Mouse (Mus musculus) splenic B cell, adult 2 months (primary cell): Measurements from ENCODE around the gene Olfr1214.
"Not testable (repeated sequence)": the region's sequence is repeated elsewhere in the genome, so short reads cannot be mapped to it uniquely, and the experiment has no call there.

ENCODE experiments used
- DNase-seq: peaks from one replicate; pipeline ENCODE4 v3.0.0-alpha.2; 2011; ENCODE audit warnings: low read depth, low spot score
- H3K27me3 ChIP-seq: 2 replicates; pipeline ENCODE4 v1.6.1; 2012; ENCODE audit warnings: mild to moderate bottlenecking, low read length, moderate library complexity, mixed read lengths; ENCODE audit not compliant: control insufficient read depth, poor library complexity, insufficient read depth, severe bottlenecking
- H3K36me3 ChIP-seq: 2 replicates; pipeline ENCODE4 v1.6.1; 2012; ENCODE audit warnings: mild to moderate bottlenecking, low read length, moderate library complexity, mixed read lengths; ENCODE audit not compliant: control insufficient read depth, poor library complexity, insufficient read depth, severe bottlenecking

The Olfr1214 gene

GRCm38 (mm10) chr2:88992553-88992952 lies at the start of gene Olfr1214:
TSS of gene Olfr1214 (minus strand) at chr2:88992653.
- no peaks in the 10 kb centered on the region for H3K27me3 ChIP-seq
- no peak for DNase-seq
- H3K36me3 ChIP-seq: no peaks in the 10 kb centered on the region

DNA sequence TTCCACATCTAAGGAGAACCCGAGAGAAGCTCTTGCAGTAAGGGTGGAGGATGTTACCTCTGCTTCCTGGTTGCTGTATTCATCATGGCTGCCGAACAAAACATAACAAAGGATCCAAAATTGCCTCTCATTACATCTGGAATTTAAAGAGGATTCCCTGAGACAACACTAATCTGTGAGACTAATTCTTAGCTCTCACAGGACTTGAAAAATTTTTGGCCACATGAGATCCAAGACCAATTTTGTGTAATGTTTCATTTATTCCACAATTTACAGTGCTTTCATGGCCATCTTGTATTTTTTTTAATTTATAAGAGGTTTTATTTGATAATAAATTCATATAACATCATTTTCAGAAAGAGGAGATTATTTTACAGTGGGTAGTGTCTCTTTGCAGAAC lies 39.5 kb upstream of the Olfr1214 start, which contains the start of gene Olfr1217:
Gene Olfr1217, minus strand, starts transcription at position 101 of the 400 bp plus-strand sequence.
- no peak for DNase-seq
- Histone ChIP-seq H3K27me3 (no peaks in the 10 kb centered on the region), H3K36me3 (no peaks in the 10 kb centered on the region)

DNA sequence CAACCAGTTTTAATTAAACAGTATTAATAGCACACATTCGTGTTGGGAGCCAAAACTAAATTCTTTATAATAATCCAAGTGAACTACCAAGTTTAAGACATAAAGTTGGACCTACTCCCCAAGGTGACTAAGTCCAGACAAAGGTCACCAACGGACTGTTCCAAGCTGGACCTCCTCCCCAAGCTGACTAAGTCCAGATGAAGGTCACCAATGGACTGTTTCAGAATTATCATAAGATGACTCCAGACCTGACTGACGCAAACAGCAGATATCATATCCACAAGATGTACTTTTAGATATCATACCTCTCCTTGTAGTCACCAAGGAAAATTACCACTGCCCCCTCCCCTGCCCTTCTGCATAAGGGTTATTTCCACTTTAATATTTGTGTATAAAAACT lies 29.0 kb upstream of the Olfr1214 start:
- DNase-seq, H3K36me3 ChIP-seq, H3K27me3 ChIP-seq: not testable (repeated sequence)

GRCm38 (mm10) chr2:89018240-89018639 lies 25.8 kb upstream of the Olfr1214 start, which contains the start of gene Olfr1216:
TSS of gene Olfr1216 (minus strand) at chr2:89018340.
- no peak for DNase-seq
- H3K27me3 ChIP-seq: no peaks in the 10 kb centered on the region
- H3K36me3 ChIP-seq: no peaks in the 10 kb centered on the region

- no peaks in the 10 kb centered on the region for H3K27me3 ChIP-seq
- no peak for DNase-seq
These were observed 14.4 kb upstream of the Olfr1214 start, which contains the start of gene Olfr1215 for GRCm38 (mm10) chr2:89006873-89007272. TSS of gene Olfr1215 (minus strand) at chr2:89006973.

GRCm38 (mm10) chr2:88980181-88980580 lies 12.3 kb downstream of the Olfr1214 start, which contains the start of gene Gm13762:
TSS of gene Gm13762 (minus strand) at chr2:88980281.
- DNase-seq: no peak
- no peaks in the 10 kb centered on the region for H3K36me3 ChIP-seq
- no peaks in the 10 kb centered on the region for H3K27me3 ChIP-seq

More at GRCm38 (mm10) chr2:89006873-89007272, 14.4 kb upstream of the Olfr1214 start, which contains the start of gene Olfr1215:
- no peaks in the 10 kb centered on the region for H3K36me3 ChIP-seq

DNA sequence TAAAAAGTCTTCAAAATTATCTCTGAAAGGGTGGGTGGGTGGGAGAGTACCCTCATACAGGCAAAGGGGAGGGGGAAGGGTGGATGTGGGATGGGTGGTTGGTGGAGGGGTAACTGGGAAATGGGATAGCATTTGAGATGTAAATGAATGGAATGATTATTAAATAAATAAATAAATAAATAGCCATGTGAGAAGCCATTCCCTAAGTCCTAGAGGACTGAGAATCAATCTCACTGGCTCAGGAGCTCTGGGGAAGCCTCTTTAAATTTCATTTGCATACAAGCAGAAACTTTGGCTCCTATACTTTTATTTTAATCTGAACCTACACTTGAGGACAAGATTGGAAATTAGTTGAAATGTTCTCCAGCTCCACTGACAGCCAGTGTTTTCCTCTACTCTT lies 38.8 kb downstream of the Olfr1214 start, which contains the start of gene Olfr1212:
Gene Olfr1212, plus strand, starts transcription at position 301 of the 400 bp plus-strand sequence.
- no peaks in the 10 kb centered on the region for H3K36me3 ChIP-seq
- H3K27me3 ChIP-seq: no peaks in the 10 kb centered on the region
- no peak for DNase-seq

DNA sequence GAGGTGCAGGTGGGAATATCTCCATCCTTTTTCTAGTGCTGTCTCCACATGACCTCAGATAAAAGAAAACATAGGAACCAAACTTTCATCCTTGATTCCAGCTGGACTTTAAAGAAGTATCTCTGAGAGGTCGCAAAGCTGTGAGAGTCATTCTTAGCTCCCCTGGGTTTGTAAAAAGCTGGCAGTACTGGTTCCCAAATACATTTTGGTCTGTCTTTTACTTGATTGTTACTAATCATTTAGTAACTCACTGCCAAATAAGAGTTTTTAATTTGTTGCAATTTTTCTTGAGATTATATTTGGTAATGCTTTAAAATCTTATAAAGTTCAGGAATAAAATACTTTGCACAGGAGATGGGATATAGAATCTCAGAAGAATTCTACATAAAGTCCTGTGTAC lies 54.4 kb downstream of the Olfr1214 start, which contains the start of gene Olfr1211:
Gene Olfr1211, minus strand, starts transcription at position 101 of the 400 bp plus-strand sequence.
- Histone ChIP-seq H3K36me3 (no peaks in the 10 kb centered on the region), H3K27me3 (no peaks in the 10 kb centered on the region)
- DNase-seq: no peak
